ENCODE assay signal across 8 mouse cellular contexts in the genomic region with DNA sequence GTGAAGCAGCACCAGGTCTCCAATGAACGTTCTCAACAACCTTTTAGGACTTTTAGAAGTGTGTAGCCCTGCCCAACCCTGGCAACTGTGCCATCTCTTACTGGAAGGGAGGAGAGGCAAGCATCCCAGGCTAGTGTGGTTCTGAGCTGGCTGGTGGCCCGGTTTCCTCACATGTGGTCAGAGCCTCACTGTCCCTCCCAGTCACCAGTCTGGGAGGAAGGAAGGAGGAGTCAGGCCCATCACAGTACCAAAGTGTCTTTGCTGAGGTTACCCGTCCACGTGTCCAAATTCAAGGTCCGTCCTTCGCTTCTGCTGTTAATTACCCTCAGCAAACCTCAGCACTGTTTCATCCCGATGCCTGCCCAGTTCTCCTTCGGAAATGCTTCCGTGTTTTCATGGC. TPM values are rescaled to one million over a fixed set of nuclear protein-coding genes. Genes with fewer than 3 reads are reported as not detected.
A peak's percentile ranks its signal among the peaks of the same experiment; 100 is the strongest.
DNase-seq lines count a peak whose midpoint lies in the region; ATAC-seq lines count a peak whose summit lies in the region.

No protein-coding gene starts in this region.

- H3K4me2 ChIP-seq in midbrain, embryonic 12.5 days (replicated peaks), result peak overlapping the region; percentile 52

- ATAC-seq in common myeloid progenitor, adult 5-6 weeks (replicated peaks; ENCODE audit: low read depth, poor library complexity, severe bottlenecking), result peak; percentile 39
- ATAC-seq in midbrain, embryonic 12.5 days (ENCODE audit: low FRiP score, low read depth), result no peak

- no peaks in the 10 kb centered on the region for H3K36me3 ChIP-seq in midbrain, embryonic 12.5 days

- H3K4me1 ChIP-seq in midbrain, embryonic 12.5 days, result peaks cover 9% of the 10 kb centered on the region

- peaks cover 8% of the 10 kb centered on the region for H3K27me3 ChIP-seq in midbrain, embryonic 12.5 days

- no peak overlapping the region for H3K27ac ChIP-seq in midbrain, embryonic 12.5 days (replicated peaks)

- H3K4me3 ChIP-seq in midbrain, embryonic 12.5 days, result peak overlapping the region; percentile 30

- H3K9ac ChIP-seq in midbrain, embryonic 12.5 days (replicated peaks), result no peak overlapping the region

- H3K9me3 ChIP-seq in midbrain, embryonic 12.5 days, result no peaks in the 10 kb centered on the region

- peak; percentile 50 for DNase-seq in retina, postnatal 1 day
- no peak for DNase-seq in retina, embryonic 14.5 days (ENCODE audit: low spot score)
- peak; percentile 42 to 58 for DNase-seq in heart, postnatal 10 days
- peak; percentile 57 to 62 for DNase-seq in left cerebral cortex, postnatal 36 days (ENCODE audit: low spot score in 2 of 2)
- peak; percentile 69 for DNase-seq in testis, postnatal 10 days (ENCODE audit: low spot score)
- no peak for DNase-seq in embryo, embryonic 9.5 days (ENCODE audit: extremely low spot score)

- intact Hi-C loops in heart, postnatal 10 days (cut with DNase I), result no loop called here
- intact Hi-C loops in left cerebral cortex, postnatal 36 days (cut with DNase I), result no loop called here

- 39% methylated on average over 9 of the region's 9 CpGs for WGBS in midbrain, embryonic 12.5 days

RNA-seq across cellular contexts. Expression of a gene that starts 12.2 kb away (rescaled TPM):
- not detected in 2 replicates for total RNA-seq in common myeloid progenitor, adult 5-6 weeks (2017)
- under 1 TPM in 1 of 2 experiments, not detected in 1; 0.26 TPM for total RNA-seq in heart, postnatal 10 days (2021)
- total RNA-seq in left cerebral cortex, postnatal 36 days (2021), result 10 to 100 TPM; 10.4 to 10.8 TPM
- 0.38 and 0.40 TPM in 2 replicates for polyA plus RNA-seq in midbrain, embryonic 12.5 days (2016; fragmentation: Nextera tagmentation; extraction: Ambion mirVana)

RNA-seq across cellular contexts. Expression of a gene that starts 36.0 kb away (rescaled TPM):
- total RNA-seq in common myeloid progenitor, adult 5-6 weeks (2017), result 418 and 473 TPM in 2 replicates
- total RNA-seq in heart, postnatal 10 days (2021), result 1,000 to 10,000 TPM; 1,252 to 1,287 TPM
- total RNA-seq in left cerebral cortex, postnatal 36 days (2021), result 1,000 to 10,000 TPM; 1,213 to 1,355 TPM
- 1,621 and 1,694 TPM in 2 replicates for polyA plus RNA-seq in midbrain, embryonic 12.5 days (2016; fragmentation: Nextera tagmentation; extraction: Ambion mirVana)

RNA-seq across cellular contexts. Expression of a gene that starts 58.4 kb away (rescaled TPM):
- total RNA-seq in common myeloid progenitor, adult 5-6 weeks (2017), result 4.3 and 7.4 TPM in 2 replicates
- 1 to 10 TPM; 4.4 to 8.3 TPM for total RNA-seq in heart, postnatal 10 days (2021)
- total RNA-seq in left cerebral cortex, postnatal 36 days (2021), result 1 to 10 TPM; 7.6 to 9.0 TPM
- polyA plus RNA-seq in midbrain, embryonic 12.5 days (2016; fragmentation: Nextera tagmentation; extraction: Ambion mirVana), result 17.1 and 17.5 TPM in 2 replicates

RNA-seq across cellular contexts. Expression of a gene that starts 58.6 kb away (rescaled TPM):
- 19.3 and 45.7 TPM in 2 replicates for total RNA-seq in common myeloid progenitor, adult 5-6 weeks (2017)
- total RNA-seq in heart, postnatal 10 days (2021), result 10 to 100 TPM; 19.3 to 21.0 TPM
- 10 to 100 TPM; 65.6 to 95.9 TPM for total RNA-seq in left cerebral cortex, postnatal 36 days (2021)
- polyA plus RNA-seq in midbrain, embryonic 12.5 days (2016; fragmentation: Nextera tagmentation; extraction: Ambion mirVana), result 22.9 and 26.2 TPM in 2 replicates

Comparison
In these comparisons a context has a peak if more than half of its experiments do, and no peak if none do; other contexts are left out.
1. DNase-seq: peak in retina, postnatal 1 day (single experiment), heart, postnatal 10 days (2 of 2), left cerebral cortex, postnatal 36 days (2 of 2) and testis, postnatal 10 days (single experiment); none in retina, embryonic 14.5 days (single experiment) and embryo, embryonic 9.5 days (single experiment).
2. RNA of a gene that starts 12.2 kb away (total RNA-seq): 10.4 to 10.8 TPM in left cerebral cortex, postnatal 36 days; 0.26 TPM in heart, postnatal 10 days and not detected in common myeloid progenitor, adult 5-6 weeks; every median in the first group is over 4 times any median in the second.